Mouse (Mus musculus): ENCODE measurements at regions not wholly inside any gene's neighbourhood (a gene's known extent, or its start where the extent isn't known, plus 50 kb on each side); places are given as distances from the start of the nearest gene placed in this dataset.

GRCm38 (mm10) chr1:57322535-57322934, 54.9 kb upstream of the 1700066M21Rik start:
- no peaks in the 10 kb centered on the region for H3K9me3 ChIP-seq (ENCODE audit: control insufficient read depth, low read length)
- H3K4me2 ChIP-seq (replicated peaks; ENCODE audit: low read depth, low read length): no peak overlapping the region
- no peak overlapping the region for H3K9ac ChIP-seq (ENCODE audit: low read depth, low read length)
- H3K4me1 ChIP-seq (replicated peaks; ENCODE audit: control insufficient read depth, insufficient read depth, low read length): no peaks in the 10 kb centered on the region
- H3K36me3 ChIP-seq (ENCODE audit: control insufficient read depth, insufficient read depth, low read length): no peaks in the 10 kb centered on the region
- no peaks in the 10 kb centered on the region for H3K27me3 ChIP-seq (ENCODE audit: control insufficient read depth, insufficient read depth, low read length)
- ATAC-seq (ENCODE audit: low FRiP score) (no peak), DNase-seq (ENCODE audit: low spot score) (no peak)
- H3K27ac ChIP-seq (ENCODE audit: low read depth, low read length): no peak overlapping the region
- 83% methylated on average over 2 of the region's 2 CpGs for WGBS
- H3K4me3 ChIP-seq (ENCODE audit: low read depth, low read length): no peak overlapping the region

- WGBS: 77% methylated on average over 2 of the region's 2 CpGs
These were observed 54.3 kb upstream of the 1700066M21Rik start for GRCm38 (mm10) chr1:57323118-57323517.

GRCm38 (mm10) chr1:57325585-57326165, 51.7 kb upstream of the 1700066M21Rik start:
- ATAC-seq (ENCODE audit: low FRiP score): no peak
- Histone ChIP-seq H3K4me3 (ENCODE audit: low read depth, low read length) (no peak overlapping the region), H3K9me3 (ENCODE audit: control insufficient read depth, low read length) (no peaks in the 10 kb centered on the region), H3K27ac (ENCODE audit: low read depth, low read length) (no peak overlapping the region), H3K27me3 (ENCODE audit: control insufficient read depth, insufficient read depth, low read length) (no peaks in the 10 kb centered on the region), H3K36me3 (ENCODE audit: control insufficient read depth, insufficient read depth, low read length) (no peaks in the 10 kb centered on the region), H3K9ac (ENCODE audit: low read depth, low read length) (no peak overlapping the region), H3K4me2 (replicated peaks; ENCODE audit: low read depth, low read length) (no peak overlapping the region), H3K4me1 (replicated peaks; ENCODE audit: control insufficient read depth, insufficient read depth, low read length) (no peaks in the 10 kb centered on the region)
- WGBS: 78% methylated on average over 6 of the region's 6 CpGs
- DNase-seq (ENCODE audit: low spot score): no peak

More at GRCm38 (mm10) chr1:57323118-57323517, 54.3 kb upstream of the 1700066M21Rik start:
- H3K27me3 ChIP-seq (ENCODE audit: control insufficient read depth, insufficient read depth, low read length): no peaks in the 10 kb centered on the region
- no peak overlapping the region for H3K4me2 ChIP-seq (replicated peaks; ENCODE audit: low read depth, low read length)
- no peaks in the 10 kb centered on the region for H3K36me3 ChIP-seq (ENCODE audit: control insufficient read depth, insufficient read depth, low read length)
- no peak overlapping the region for H3K27ac ChIP-seq (ENCODE audit: low read depth, low read length)
- no peaks in the 10 kb centered on the region for H3K4me1 ChIP-seq (replicated peaks; ENCODE audit: control insufficient read depth, insufficient read depth, low read length)
- DNase-seq (ENCODE audit: low spot score) (no peak), ATAC-seq (ENCODE audit: low FRiP score) (no peak)
- no peak overlapping the region for H3K4me3 ChIP-seq (ENCODE audit: low read depth, low read length)
- no peaks in the 10 kb centered on the region for H3K9me3 ChIP-seq (ENCODE audit: control insufficient read depth, low read length)
- H3K9ac ChIP-seq (ENCODE audit: low read depth, low read length): no peak overlapping the region

Measured in hindbrain, embryonic 11.5 days (tissue).